Mouse (Mus musculus) c-Kit-positive CD71-positive TER-119-positive erythroid progenitor cells, embryonic 14.5 days (primary cell): ENCODE measurements around the gene Irs1.

ENCODE experiments used
- DNase-seq: peaks from one replicate; pipeline ENCODE4 v3.0.0-alpha.2; 2013; ENCODE audit warnings: low spot score

Irs1 gene

GRCm38 (mm10) chr1:82291151-82291797 is at the start of gene Irs1:
Gene Irs1 (minus strand): TSS chr1:82291416.
- DNase-seq, result no peak

DNA sequence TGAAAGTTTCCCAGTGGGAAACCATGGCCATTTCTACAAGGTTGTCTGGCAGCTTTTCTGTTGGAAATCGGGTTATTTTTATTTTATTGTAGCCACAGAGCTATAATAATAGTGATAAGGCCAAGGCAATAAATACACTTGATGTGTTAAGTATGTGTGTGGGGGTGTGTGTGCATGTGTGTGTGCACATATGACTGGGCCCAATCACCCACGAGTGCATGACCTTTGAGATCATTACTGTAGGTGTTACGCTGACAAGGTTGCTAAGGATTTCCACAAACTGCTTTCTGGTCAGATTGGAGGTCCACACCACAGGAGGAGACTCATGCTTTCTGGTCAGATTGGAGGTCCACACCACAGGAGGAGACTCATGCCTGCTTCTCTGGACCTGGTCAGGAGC is 43.3 kb upstream of the Irs1 start:
- no peak for DNase-seq

GRCm38 (mm10) chr1:82329954-82330247 is 38.7 kb upstream of the Irs1 start:
- DNase-seq, result no peak

DNA sequence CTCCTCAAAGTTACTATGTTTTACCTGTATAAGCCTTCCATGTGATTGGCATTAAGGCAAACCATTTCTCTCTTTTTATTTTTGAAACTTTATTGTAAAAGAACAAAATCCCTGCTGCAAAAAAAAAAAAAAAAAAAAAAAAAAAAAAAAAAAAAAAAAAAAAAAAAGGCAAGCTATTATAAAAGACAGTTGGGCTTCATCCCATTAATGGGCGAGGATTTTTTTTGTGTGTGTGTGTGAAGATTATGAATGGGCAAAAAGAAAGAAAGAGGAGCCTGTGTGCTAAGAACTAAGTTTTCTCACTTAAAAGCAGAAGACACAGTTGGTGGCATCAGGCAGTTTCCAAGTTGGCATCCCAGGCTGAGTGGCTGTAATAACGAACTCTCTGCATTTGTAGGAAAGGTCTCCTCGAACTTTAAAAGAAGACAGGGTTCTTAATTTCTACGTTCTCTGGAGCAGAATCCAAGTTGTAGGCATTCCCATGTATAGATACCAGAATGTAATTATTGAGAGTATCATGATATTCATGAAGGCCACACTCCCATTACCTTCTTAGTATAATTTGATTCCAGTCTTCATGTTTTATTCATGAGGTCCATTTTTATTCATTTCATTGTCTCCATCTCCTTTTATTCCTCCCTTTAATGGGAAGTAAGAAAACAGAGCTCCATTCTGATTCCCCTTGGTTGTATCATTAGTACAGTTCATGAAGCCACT is 38.2 kb upstream of the Irs1 start:
- DNase-seq, result no peak

DNA sequence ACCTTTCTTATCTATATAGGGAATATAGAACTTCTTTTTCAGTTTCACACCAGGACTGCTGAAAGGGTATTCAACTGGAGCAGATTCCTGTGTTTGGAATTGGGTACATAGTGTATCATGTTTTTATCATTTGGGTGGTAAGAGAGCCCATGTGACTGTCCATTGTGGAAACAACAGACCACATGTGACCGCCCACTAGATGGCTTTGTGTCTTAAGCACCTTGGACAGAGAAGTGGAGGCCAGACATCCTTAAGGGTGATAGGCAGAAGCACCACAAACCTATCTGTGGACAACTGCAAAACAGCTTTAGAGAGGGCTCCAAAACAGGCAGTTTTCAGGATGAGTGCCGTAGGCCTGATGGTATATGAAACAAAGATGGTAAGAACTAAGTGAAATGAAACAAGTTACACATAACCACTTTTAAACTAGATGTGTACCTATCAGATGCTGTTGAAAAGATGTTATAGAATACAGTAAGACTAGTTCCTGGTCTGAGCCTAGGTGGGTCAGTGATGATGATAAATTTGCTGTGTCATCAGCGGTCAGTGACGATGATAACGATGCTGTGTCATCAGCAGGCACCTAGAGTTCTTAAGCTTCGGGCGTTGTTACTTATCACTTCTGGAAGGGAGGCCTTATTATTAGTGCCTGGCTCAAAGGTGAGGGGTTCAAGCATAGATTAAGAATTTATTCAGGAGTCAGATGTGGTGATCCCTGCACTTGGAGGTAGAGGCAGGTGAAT is 37.0 kb upstream of the Irs1 start:
- DNase-seq, result no peak

DNA sequence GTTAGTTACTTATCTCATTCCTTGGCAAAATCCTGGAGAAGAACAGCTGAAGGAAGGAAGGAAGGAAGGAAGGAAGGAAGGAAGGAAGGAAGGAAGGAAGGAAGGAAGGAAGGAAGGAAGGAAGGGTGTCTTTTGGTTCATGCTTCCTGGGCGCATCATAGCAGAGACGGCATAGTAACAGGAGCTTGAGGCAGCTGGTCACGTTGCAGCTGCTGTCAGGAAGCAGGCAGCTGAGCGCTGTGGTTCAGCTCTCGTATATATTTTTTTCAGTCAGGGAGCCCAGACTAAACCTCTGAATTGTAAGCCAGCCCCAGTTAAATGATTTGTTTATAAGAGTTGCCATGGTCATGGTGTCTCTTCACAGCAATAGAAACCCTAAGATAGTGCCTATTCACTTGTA is 34.9 kb upstream of the Irs1 start:
- DNase-seq, result no peak

DNA sequence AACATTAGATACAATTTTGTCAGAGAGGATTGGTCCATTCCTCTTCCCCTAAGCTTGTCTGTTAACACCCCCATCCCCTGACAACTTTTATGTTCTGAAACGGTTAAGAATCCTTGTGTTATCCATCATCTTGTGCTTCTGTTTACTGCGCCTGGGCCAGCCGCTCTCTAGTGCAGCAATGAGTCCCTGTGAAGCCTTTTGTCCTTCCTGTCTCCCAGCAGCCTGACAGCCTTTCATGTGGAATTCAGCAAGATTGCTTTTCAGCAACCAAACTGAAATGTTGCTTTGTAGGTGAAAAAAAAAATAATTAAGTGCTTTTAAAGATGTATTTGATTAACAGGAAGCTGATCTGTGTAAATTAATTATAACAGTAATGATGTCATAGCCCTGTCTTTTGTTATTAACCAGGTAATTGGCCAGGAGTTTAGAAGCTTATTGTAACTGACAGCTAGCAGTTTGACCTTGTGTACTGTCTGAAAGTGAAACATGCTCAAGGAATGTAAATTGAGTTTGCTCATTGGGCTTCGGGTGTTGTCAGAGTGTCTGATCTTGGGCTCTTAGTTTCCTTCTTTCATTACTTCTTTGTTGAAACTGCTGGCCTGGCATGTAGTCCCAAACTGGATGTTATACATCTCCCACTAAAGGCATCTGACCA is 33.0 kb upstream of the Irs1 start:
- DNase-seq, result no peak

- DNase-seq, result no peak
Observed at GRCm38 (mm10) chr1:82321441-82321840, 30.2 kb upstream of the Irs1 start.

DNA sequence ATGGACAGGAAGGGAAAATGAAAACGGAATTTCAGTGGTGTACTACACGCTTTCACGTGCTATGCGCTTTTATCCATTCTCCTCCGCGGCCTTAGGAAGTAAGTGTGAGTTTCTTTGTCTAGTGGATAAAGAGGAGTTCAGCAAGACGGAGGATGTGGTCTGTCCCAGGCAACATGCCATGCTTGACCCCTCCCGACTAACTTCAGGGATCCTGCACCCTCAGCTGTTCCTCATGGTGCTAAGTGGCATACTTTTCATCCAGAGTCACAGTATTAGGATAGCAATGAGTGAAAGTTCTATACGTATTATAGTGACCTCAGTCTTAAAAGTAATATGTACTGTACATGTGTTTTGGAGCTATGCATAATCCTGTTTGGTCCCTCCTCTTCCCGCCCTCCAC is 29.6 kb upstream of the Irs1 start:
- no peak for DNase-seq

DNA sequence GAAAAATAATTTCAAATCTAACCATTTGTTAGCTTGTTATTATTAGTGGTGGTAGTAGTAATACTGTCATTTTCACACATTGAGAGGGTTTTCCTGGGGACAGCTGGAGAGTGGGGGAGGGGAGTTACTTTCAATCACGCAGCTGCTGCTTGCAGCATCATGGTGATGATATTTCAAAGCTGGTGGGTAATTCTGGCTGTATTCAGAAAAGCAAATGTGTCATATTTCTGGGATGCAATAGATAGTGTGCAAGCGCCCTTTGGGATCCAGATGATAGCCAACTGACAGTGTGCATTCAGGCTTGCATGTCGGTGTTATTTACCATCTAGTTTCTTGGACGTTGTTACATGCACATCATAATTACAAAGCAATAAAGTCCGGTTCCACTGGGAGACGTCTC is 29.2 kb upstream of the Irs1 start:
- DNase-seq, result no peak

DNA sequence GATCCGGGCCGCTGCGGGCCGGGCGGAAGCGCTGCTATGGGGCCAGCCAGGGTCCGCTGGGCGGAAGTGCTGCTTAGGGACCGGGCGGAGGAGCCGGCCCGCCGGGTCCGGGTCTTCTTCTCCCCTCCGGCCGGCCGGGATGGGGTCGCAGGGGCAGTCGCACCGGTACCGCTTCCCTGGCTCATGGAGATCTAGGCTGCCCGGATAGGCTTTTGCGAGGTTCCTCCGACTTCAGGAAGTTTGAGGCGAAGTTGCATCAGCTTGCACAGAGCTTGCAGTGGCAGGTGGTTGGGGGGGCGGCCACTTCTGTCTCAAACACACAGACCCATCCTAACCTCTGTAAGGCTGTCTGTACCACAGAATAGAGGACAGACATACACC is 25.5 kb upstream of the Irs1 start:
- DNase-seq, result no peak

DNA sequence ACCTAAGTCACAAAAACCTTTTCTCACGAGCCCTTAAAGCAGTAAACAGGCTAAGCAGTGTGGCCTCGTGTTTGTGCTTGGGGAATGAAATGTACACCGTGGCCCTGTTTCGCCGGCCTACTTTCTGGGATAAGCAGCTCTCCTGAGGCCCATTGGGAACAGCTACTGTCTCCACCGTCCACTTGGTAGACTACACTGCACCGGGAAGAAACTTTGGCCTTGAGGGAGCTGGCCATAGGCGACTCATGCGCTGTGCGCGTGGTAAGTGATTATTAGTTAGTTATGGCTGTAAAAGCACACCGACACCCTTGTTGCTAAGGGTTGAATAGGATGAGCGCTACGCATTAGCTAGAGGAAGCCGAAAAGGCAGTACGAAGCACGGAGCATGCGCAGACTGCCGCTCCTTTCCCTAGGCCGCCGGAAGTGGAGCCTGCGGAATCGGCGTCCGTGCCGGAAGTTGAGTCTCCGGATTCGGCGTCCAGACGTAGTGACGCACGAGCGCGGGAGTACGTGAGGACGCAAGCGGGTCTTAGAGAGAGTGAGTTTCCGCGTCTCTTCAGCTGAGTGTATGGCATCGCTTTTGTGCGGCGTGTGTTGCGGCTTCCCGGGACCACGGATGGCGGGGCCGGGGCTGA is 25.0 kb upstream of the Irs1 start, which contains the start of gene Rhbdd1:
Rhbdd1 (plus strand) TSS at position 342 of the 635 bp plus-strand sequence.
- peak; percentile 96 for DNase-seq

DNA sequence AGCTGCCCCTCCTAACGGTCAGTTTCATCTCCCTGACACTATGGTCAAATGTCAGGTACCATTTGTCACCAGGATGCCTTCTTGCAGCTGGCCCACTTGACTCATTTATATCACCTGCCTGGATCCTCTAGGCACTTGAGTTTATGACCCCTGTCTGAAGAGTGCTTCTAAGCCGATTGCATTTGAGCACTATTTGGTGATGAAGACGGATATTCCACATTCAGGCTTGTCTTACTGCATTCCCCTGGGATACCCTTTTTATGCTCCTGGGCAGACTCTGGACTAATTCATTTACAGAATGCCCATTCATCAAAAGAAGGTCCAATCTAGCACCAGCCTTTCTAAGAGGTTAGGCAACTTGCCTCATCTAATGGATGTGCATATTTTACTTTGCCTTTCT is 13.3 kb upstream of the Irs1 start:
- DNase-seq, result no peak

GRCm38 (mm10) chr1:82298586-82298985 is 7.4 kb upstream of the Irs1 start:
- no peak for DNase-seq

GRCm38 (mm10) chr1:82294102-82294501 is 2.9 kb upstream of the Irs1 start:
- DNase-seq, result no peak

- no peak for DNase-seq
Observed at GRCm38 (mm10) chr1:82292771-82293170, 1.6 kb upstream of the Irs1 start.

DNA sequence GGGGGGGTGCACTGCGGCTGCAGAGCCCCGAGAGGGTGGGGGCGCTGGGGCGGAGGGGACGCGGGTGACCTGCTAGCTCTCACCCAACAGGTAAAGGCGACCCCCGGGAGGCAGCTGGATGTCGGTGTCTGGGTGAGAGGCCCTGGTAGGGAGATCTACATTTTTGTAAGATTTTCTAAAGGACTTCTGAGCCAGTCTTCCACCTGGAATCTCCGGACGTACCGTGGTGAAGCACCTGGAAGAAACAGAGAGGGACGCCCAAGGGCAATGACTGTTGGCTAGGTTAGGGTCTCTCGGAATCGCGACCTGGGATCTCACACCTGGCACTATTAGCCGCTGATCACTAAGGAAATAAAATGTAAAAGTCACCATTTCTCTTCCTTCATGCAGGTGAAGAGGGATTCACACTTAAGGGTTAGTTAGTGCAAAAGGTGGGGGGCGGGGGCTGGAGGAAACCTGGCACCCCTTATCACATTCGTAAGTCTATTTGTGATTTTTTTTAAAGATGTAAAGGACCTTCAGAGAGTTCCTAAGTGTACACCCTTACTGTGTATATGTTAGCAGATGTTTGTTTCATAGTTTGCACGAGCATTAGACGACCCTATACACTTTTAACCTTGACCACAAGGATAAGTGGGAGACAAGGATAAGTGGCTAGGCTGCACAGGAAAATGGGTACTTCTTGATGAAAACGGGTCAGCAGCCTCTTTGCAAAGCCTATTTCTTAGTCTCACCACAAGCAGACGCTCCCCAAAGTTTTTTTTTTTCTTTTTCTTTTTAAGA is 905 bp upstream of the Irs1 start:
- DNase-seq, result no peak

GRCm38 (mm10) chr1:82290723-82291150 is 479 bp downstream of the Irs1 start:
- DNase-seq, result no peak

GRCm38 (mm10) chr1:82289990-82290681 is 1.1 kb downstream of the Irs1 start:
- no peak for DNase-seq

DNA sequence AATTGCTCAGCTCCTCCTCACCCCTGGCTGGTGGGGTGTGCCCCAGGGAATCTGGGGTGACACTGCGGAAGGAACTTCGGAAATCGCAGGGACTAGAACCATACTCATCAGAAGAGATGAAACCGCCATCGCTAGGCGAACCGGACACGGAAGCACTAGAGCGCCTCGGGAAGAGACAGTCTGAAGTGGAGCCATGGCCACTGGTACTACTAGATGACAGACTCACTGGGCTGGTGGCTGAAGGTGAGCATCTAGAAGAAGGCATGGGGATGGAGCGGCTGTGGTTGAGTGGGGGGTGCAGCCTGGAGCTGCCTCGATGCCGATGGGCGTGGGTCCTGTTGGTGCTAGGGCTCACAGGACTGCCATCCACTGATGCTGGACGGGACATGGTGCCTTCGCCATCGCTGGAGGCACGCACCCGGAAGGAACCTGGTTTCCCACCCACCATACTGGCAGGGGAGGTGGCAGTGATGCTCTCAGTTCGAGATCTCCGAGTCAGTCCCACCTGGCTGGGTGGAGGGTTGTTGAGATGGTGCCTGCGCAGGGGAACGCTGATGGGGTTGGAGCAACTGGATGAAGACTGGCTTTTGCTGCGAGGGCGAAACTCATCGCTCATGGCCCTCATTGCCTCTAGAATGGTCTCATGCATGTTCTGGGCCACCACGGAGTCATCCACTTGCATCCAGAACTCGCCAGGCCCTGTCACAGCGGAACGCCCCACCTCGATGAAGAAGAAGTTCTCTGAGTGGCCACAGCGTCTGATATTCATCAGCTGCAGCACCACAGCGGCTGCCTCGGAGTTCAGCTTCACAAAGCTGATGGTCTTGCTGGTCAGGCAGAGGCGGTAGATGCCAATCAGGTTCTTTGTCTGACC is 1.9 kb downstream of the Irs1 start:
- no peak for DNase-seq
